Mouse (Mus musculus): ENCODE data around the gene Nolc1. TPM values are rescaled to one million over a fixed set of nuclear protein-coding genes. Genes with fewer than 3 reads are reported as not detected.
A peak's percentile ranks its signal among the peaks of the same experiment; 100 is the strongest.

Gene Nolc1
- polyA plus RNA-seq, 1 experiment from 2014 or later, result 37.0 TPM

DNA sequence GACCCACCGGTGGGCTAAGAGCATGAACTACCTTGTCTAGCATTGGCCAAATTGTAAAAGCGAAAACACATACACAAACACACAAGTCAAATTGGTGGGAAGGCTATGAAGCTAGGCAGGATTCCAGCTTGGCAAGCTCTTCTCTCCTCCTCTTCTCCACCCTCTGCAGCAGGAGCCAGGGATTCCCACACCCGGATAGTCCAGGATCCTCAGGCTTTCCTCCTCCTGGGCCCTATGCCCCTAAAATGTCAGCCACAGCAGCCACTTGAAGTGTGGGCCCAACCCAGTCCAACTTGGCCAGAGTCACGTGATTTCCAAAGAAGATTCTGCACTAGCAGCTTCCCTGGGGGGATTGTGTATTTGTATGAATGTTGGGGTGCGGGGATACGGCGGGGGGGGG lies 32.3 kb upstream of the Nolc1 start:
- Histone ChIP-seq H3K9me3 (replicated peaks) (no peaks in the 10 kb centered on the region), H3K4me3 (peak overlapping the region; percentile 85), H3K36me3 (no peaks in the 10 kb centered on the region), H3K4me2 (peak overlapping the region; percentile 85), H3K27ac (peak overlapping the region; percentile 98), H3K27me3 (no peaks in the 10 kb centered on the region), H3K4me1 (replicated peaks) (peaks cover 68% of the 10 kb centered on the region), H3K9ac (peak overlapping the region; percentile 83)
- WGBS, result 55% methylated on average over 7 of the region's 7 CpGs
- ATAC-seq (replicated peaks; ENCODE audit: insufficient number of reproducible peaks, insufficient read depth, low FRiP score, low read depth), result no peak

DNA sequence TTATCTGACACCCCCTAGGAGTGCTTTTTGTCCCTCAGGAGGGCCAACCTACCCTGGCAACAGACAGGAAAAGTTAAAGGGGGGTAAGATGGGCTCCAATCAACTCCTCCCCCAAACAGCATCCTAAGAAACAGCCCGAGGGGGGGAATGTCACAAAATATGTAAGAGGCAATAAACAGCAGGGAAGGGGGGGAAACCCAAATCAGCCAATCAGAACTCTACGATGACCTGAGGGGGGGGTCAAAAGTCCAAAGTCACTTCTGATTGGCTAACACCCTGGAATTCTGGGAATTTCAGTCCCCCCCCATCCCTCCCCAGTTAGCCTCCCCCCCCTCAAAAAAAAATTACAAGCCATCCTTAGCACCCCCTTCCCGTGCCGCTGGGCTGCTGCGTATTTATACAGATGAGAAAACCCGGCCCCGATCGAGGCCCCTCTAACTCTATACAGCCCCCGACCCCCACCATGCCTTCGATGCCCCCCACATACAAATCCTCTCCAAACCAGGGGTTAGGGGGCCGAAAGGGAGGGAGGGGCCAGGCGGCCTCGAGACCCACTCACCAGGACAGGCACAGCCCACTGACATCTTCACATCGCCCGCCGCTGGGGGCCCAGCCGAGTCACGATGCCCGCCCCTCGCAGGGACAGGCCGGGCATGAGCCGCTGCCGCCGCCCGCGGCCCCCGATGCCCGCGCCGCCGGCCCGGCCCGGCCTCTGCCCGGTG lies 31.2 kb upstream of the Nolc1 start, which contains the start of gene Pprc1:
Pprc1 (plus strand) TSS at position 616 of the 722 bp plus-strand sequence.
- Histone ChIP-seq H3K27me3 (no peaks in the 10 kb centered on the region), H3K9ac (peak within 1 kb of the TSS; percentile 83), H3K4me2 (peak within 1 kb of the TSS; percentile 85), H3K4me1 (replicated peaks) (peaks cover 64% of the 10 kb centered on the region), H3K27ac (peak within 1 kb of the TSS; percentile 98), H3K4me3 (peak within 1 kb of the TSS; percentile 85), H3K36me3 (no peaks in the 10 kb centered on the region), H3K9me3 (replicated peaks) (no peaks in the 10 kb centered on the region)
- WGBS, result under 1% methylated on average over 34 of the region's 34 CpGs
- ATAC-seq (replicated peaks; ENCODE audit: insufficient number of reproducible peaks, insufficient read depth, low FRiP score, low read depth), result no peak

DNA sequence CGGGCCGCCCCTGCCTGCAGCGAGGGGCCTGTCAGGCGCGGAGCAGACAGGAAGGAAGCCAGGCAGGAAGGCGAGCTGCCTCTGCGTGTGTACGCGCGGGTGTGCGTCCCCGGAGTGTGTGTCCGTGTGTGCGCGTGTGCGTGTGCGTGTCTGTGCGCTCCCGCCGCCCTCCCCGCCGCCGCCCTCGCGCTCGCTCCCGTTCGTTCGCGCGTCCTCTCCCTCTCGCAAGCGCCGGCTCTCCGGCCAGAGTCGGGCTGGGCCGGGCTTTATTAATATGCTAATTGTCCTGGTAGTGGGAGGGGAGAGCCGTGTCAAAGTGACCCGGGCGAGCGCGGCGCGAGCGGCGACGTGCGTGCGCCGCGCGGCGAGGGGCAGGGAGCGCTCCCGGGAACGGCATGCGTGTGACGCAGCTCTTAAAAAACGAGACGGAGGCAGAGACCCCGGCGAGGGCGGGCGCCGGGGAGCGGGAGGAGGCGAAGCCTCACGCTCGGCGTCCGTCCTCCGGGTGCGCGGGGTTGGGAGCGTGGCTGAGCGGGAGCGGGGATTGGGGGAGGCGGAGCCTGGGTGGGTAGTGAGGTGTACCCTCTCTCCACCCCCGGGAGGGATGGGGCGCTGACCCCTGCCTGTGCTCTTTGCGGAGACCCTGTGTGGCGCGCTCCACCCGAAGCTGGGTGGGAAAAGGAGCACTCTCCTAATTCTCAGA lies 30.5 kb upstream of the Nolc1 start, which contains the start of gene Ldb1:
Ldb1 (minus strand) TSS at position 222 of the 703 bp plus-strand sequence.
- WGBS, result under 1% methylated on average over 76 of the region's 84 CpGs
- Histone ChIP-seq H3K27ac (peak within 1 kb of the TSS; percentile 98), H3K4me3 (peak within 1 kb of the TSS; percentile 85), H3K36me3 (no peaks in the 10 kb centered on the region), H3K9ac (peak within 1 kb of the TSS; percentile 83), H3K4me2 (peak within 1 kb of the TSS; percentile 85), H3K4me1 (replicated peaks) (peaks cover 58% of the 10 kb centered on the region), H3K27me3 (no peaks in the 10 kb centered on the region), H3K9me3 (replicated peaks) (no peaks in the 10 kb centered on the region)
- peak; percentile 70 for ATAC-seq (replicated peaks; ENCODE audit: insufficient number of reproducible peaks, insufficient read depth, low FRiP score, low read depth)

DNA sequence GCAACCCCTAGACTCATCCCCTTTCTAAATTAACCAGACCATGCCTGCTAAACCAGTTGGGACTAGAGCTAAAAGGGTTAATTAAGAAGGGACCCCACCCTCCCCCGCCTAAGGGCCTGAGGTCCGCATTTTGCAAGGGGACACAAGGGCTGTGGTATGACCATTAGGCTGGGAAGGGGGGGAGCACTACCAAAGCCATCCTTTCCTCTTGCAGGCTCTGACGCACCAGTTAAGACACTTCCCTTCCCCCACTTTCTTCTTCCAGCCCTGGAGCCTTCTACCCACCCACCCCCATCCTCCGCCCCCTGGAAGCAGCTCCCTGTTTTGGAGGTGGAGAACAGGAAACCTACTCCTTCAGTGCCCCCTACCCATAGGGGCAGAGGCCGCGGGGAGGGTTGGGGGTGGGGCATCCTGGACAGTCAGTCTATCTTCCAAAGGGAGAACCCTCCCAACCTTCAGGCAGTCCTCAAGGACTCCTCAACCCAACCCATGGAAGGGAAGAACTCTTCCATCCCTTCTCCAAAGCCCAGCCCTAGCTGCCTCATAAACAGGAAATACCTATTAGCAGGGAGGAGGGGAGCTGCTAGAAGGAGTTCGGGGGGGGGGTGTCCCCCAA lies 29.9 kb upstream of the Nolc1 start:
- Histone ChIP-seq H3K36me3 (no peaks in the 10 kb centered on the region), H3K4me3 (peak overlapping the region; percentile 85), H3K4me2 (peak overlapping the region; percentile 85), H3K9ac (peak overlapping the region; percentile 83), H3K4me1 (replicated peaks) (peaks cover 52% of the 10 kb centered on the region), H3K27me3 (no peaks in the 10 kb centered on the region), H3K9me3 (replicated peaks) (no peaks in the 10 kb centered on the region), H3K27ac (peak overlapping the region; percentile 98)
- ATAC-seq (replicated peaks; ENCODE audit: insufficient number of reproducible peaks, insufficient read depth, low FRiP score, low read depth), result peak; percentile 44
- WGBS, result 0% methylated on average over 7 of the region's 7 CpGs

GRCm38 (mm10) chr19:46046621-46047025 lies 29.0 kb upstream of the Nolc1 start:
- Histone ChIP-seq H3K4me1 (replicated peaks) (peaks cover 43% of the 10 kb centered on the region), H3K9me3 (replicated peaks) (no peaks in the 10 kb centered on the region), H3K27ac (peak overlapping the region; percentile 98), H3K36me3 (no peaks in the 10 kb centered on the region), H3K4me3 (peak overlapping the region; percentile 85), H3K9ac (no peak overlapping the region), H3K27me3 (no peaks in the 10 kb centered on the region), H3K4me2 (peak overlapping the region; percentile 85)
- WGBS, result 5% methylated on average over 10 of the region's 10 CpGs
- no peak for ATAC-seq (replicated peaks; ENCODE audit: insufficient number of reproducible peaks, insufficient read depth, low FRiP score, low read depth)

DNA sequence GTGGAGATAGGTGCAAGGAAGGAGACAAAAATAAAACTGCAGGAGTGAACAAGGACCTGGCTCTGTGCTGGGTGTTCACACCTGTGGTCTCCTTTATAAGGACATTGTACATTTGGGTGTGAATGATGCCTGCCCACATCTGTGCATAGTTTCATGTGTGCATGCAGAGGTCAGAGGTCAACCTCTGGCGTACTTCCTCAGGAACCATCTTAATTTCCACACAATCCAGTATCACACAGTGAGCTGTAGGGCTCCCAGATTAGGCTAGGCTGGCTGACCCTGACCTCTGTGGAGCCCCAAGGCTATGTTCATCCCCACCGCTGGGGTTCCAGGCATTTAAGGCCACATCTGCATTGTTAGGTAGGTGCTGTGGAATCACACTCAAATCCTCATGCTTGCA lies 28.2 kb upstream of the Nolc1 start:
- H3K9ac ChIP-seq, result no peak overlapping the region
- no peaks in the 10 kb centered on the region for H3K36me3 ChIP-seq
- 85% methylated on average over 2 of the region's 2 CpGs for WGBS
- no peak for ATAC-seq (replicated peaks; ENCODE audit: insufficient number of reproducible peaks, insufficient read depth, low FRiP score, low read depth)
- H3K4me3 ChIP-seq, result no peak overlapping the region
- H3K4me1 ChIP-seq (replicated peaks), result peaks cover 35% of the 10 kb centered on the region
- H3K27me3 ChIP-seq, result no peaks in the 10 kb centered on the region
- H3K9me3 ChIP-seq (replicated peaks), result no peaks in the 10 kb centered on the region
- H3K27ac ChIP-seq, result 0 out of 2 replicates have a peak overlapping the region, but pooled peaks have one; percentile 98
- no peak overlapping the region for H3K4me2 ChIP-seq

- Histone ChIP-seq H3K4me3 (no peak overlapping the region), H3K9me3 (replicated peaks) (no peaks in the 10 kb centered on the region), H3K4me2 (no peak overlapping the region), H3K36me3 (no peaks in the 10 kb centered on the region), H3K27ac (no peak overlapping the region), H3K27me3 (no peaks in the 10 kb centered on the region), H3K4me1 (replicated peaks) (peaks cover 18% of the 10 kb centered on the region), H3K9ac (no peak overlapping the region)
- 65% methylated on average over 4 of the region's 4 CpGs for WGBS
- ATAC-seq (replicated peaks; ENCODE audit: insufficient number of reproducible peaks, insufficient read depth, low FRiP score, low read depth), result no peak
Observed at GRCm38 (mm10) chr19:46049129-46049528, 26.5 kb upstream of the Nolc1 start.

DNA sequence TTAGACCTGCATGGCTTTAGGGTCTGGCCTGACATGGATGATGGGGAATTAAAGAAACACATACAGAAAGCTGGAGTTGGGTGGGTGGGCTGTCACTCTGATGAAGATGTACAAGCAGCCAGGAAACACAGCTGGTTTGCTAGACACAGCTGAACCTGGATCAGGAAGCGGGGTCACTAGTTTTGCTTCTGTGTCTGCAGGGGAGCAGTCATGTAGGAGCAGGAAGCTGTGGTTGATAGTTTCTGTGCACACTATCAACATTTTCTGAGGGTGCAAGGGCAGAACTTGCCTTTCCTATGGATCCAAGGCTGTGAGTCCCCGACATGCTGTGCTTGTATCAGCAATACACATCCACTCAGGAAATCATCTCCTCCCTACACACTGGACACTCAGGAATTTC lies 25.2 kb upstream of the Nolc1 start:
- H3K4me1 ChIP-seq (replicated peaks), result peaks cover 17% of the 10 kb centered on the region
- no peaks in the 10 kb centered on the region for H3K9me3 ChIP-seq (replicated peaks)
- H3K27me3 ChIP-seq, result no peaks in the 10 kb centered on the region
- no peak overlapping the region for H3K9ac ChIP-seq
- H3K4me2 ChIP-seq, result no peak overlapping the region
- no peak overlapping the region for H3K27ac ChIP-seq
- H3K36me3 ChIP-seq, result no peaks in the 10 kb centered on the region
- no peak overlapping the region for H3K4me3 ChIP-seq
- 63% methylated on average over 2 of the region's 2 CpGs for WGBS
- no peak for ATAC-seq (replicated peaks; ENCODE audit: insufficient number of reproducible peaks, insufficient read depth, low FRiP score, low read depth)

- Histone ChIP-seq H3K27ac (peak overlapping the region; percentile 95), H3K4me3 (peak overlapping the region; percentile 86), H3K4me1 (replicated peaks) (peaks cover 28% of the 10 kb centered on the region), H3K9ac (peak overlapping the region; percentile 54), H3K36me3 (no peaks in the 10 kb centered on the region), H3K27me3 (no peaks in the 10 kb centered on the region), H3K9me3 (replicated peaks) (no peaks in the 10 kb centered on the region), H3K4me2 (peak overlapping the region; percentile 81)
- WGBS, result 1% methylated on average over 11 of the region's 11 CpGs
- peak; percentile 53 for ATAC-seq (replicated peaks; ENCODE audit: insufficient number of reproducible peaks, insufficient read depth, low FRiP score, low read depth)
Observed at GRCm38 (mm10) chr19:46055752-46056387, 19.8 kb upstream of the Nolc1 start.

GRCm38 (mm10) chr19:46056388-46056946 lies 19.2 kb upstream of the Nolc1 start:
- H3K4me3 ChIP-seq, result peak overlapping the region; percentile 86
- H3K27me3 ChIP-seq, result no peaks in the 10 kb centered on the region
- no peaks in the 10 kb centered on the region for H3K9me3 ChIP-seq (replicated peaks)
- H3K9ac ChIP-seq, result peak overlapping the region; percentile 74
- H3K4me1 ChIP-seq (replicated peaks), result peaks cover 30% of the 10 kb centered on the region
- under 1% methylated on average over 52 of the region's 52 CpGs for WGBS
- no peaks in the 10 kb centered on the region; the same call in 1 of the 2 replicates for H3K36me3 ChIP-seq
- peak overlapping the region; percentile 81 for H3K4me2 ChIP-seq
- ATAC-seq (replicated peaks; ENCODE audit: insufficient number of reproducible peaks, insufficient read depth, low FRiP score, low read depth), result peak; percentile 93
- peak overlapping the region; percentile 95 for H3K27ac ChIP-seq
